10 mouse cellular contexts compared by ENCODE assay signal in the genomic region with DNA sequence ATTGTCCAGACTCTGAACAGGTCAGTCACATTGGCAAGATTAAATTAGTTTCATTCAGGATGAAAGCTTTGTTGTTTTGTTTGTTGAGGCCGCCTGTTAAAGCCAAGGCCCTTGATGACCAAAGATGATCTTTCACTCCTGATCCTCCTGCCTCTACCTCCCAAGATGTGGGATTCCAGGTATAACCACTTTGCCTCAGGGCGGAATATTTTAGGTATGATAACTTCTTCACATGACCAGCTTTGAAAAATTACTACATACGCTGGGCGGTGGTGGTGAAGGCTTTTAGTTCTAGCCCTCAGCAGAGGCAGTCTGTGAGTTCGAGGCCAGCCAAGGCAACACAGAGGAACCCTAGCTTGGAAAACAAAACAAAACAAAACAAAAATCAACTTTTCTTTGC. TPM values are rescaled to one million over a fixed set of nuclear protein-coding genes. Genes with fewer than 3 reads are reported as not detected.
A peak's percentile ranks its signal among the peaks of the same experiment; 100 is the strongest.
DNase-seq lines count a peak whose midpoint lies in the region; ATAC-seq and TF ChIP-seq lines count a peak whose summit lies in the region.
"Had no signal": no experiment of that assay in that cellular context is flagged by ENCODE, and none has a peak within 500 bp of the region (broad histone marks: within the 10 kb centered on the region; RNA-seq: fewer than 3 reads in every experiment).

No protein-coding gene starts in this region.

- H3K4me3 ChIP-seq in left cerebral cortex, adult 2 months: peak overlapping the region; percentile 92
- 0 out of 2 replicates have a peak overlapping the region, but pooled peaks have one; percentile 67 for H3K4me3 ChIP-seq in embryonic facial prominence, embryonic 12.5 days
- H3K4me3 ChIP-seq in intestine, embryonic 14.5 days (ENCODE audit: low read depth, low read length): peak overlapping the region; percentile 70
- no peak overlapping the region for H3K4me3 ChIP-seq in neural tube, embryonic 12.5 days

- no peaks in the 10 kb centered on the region for H3K27me3 ChIP-seq in embryonic facial prominence, embryonic 12.5 days
- no peaks in the 10 kb centered on the region for H3K27me3 ChIP-seq in intestine, embryonic 14.5 days (replicated peaks; ENCODE audit: control insufficient read depth, insufficient read depth, low read length)
- H3K27me3 ChIP-seq in neural tube, embryonic 12.5 days (replicated peaks): no peaks in the 10 kb centered on the region

- peak overlapping the region; percentile 96; the same call in 1 of the 2 replicates for H3K27ac ChIP-seq in left cerebral cortex, adult 2 months
- no peak overlapping the region for H3K27ac ChIP-seq in embryonic facial prominence, embryonic 12.5 days
- no peak overlapping the region for H3K27ac ChIP-seq in intestine, embryonic 14.5 days (ENCODE audit: low read depth)
- no peak overlapping the region for H3K27ac ChIP-seq in neural tube, embryonic 12.5 days

- H3K36me3 ChIP-seq in embryonic facial prominence, embryonic 12.5 days: no peaks in the 10 kb centered on the region
- no peaks in the 10 kb centered on the region for H3K36me3 ChIP-seq in intestine, embryonic 14.5 days (ENCODE audit: control insufficient read depth, insufficient read depth, low read length)
- no peaks in the 10 kb centered on the region for H3K36me3 ChIP-seq in neural tube, embryonic 12.5 days

- H3K9me3 ChIP-seq in embryonic facial prominence, embryonic 12.5 days: no peaks in the 10 kb centered on the region
- no peaks in the 10 kb centered on the region for H3K9me3 ChIP-seq in intestine, embryonic 14.5 days (ENCODE audit: control insufficient read depth, low read length)
- no peaks in the 10 kb centered on the region for H3K9me3 ChIP-seq in neural tube, embryonic 12.5 days

- H3K4me2 ChIP-seq in embryonic facial prominence, embryonic 12.5 days (replicated peaks): peak overlapping the region; percentile 87
- H3K4me2 ChIP-seq in intestine, embryonic 14.5 days (ENCODE audit: low read length): peak overlapping the region; percentile 79
- peak overlapping the region; percentile 94 for H3K4me2 ChIP-seq in neural tube, embryonic 12.5 days (replicated peaks)

- intact Hi-C loops in left cerebral cortex, adult 2 months (cut with DNase I): loop anchor here (2.0 kb wide), 2 partner anchors 20 to 42 kb away; no protein-coding TSS in a partner anchor
- intact Hi-C loops in left cerebral cortex, postnatal 36 days (cut with DNase I): no loop called here
- intact Hi-C loops in left cerebral cortex, postnatal 10 days (cut with DNase I): no loop called here

- 79% methylated on average over 5 of the region's 5 CpGs for WGBS in embryonic facial prominence, embryonic 12.5 days
- WGBS in intestine, embryonic 14.5 days: 81% methylated on average over 5 of the region's 5 CpGs
- 84% methylated on average over 5 of the region's 5 CpGs for WGBS in neural tube, embryonic 12.5 days

- H3K9ac ChIP-seq in embryonic facial prominence, embryonic 12.5 days: no peak overlapping the region
- H3K9ac ChIP-seq in intestine, embryonic 14.5 days (ENCODE audit: low read length): no peak overlapping the region
- no peak overlapping the region for H3K9ac ChIP-seq in neural tube, embryonic 12.5 days

- no peak for TF ChIP-seq CTCF in left cerebral cortex, adult 2 months (IDR thresholded peaks at IDR 0.05)

- ATAC-seq in embryonic facial prominence, embryonic 12.5 days (ENCODE audit: insufficient number of reproducible peaks, insufficient read depth, low FRiP score, low TSS enrichment): no peak
- no peak for ATAC-seq in intestine, embryonic 14.5 days (replicated peaks; ENCODE audit: low FRiP score, low TSS enrichment, low read depth)
- ATAC-seq in neural tube, embryonic 12.5 days (ENCODE audit: low FRiP score, low read depth): no peak

- DNase-seq in left cerebral cortex, adult 2 months (ENCODE audit: extremely low spot score in 1 of 2, low spot score in 2 of 2): no peak
- no peak for DNase-seq in left cerebral cortex, postnatal 36 days (ENCODE audit: low spot score in 2 of 2)
- DNase-seq in intestine, embryonic 14.5 days (ENCODE audit: low spot score): no peak
- DNase-seq in left cerebral cortex, postnatal 10 days (ENCODE audit: extremely low spot score in 1 of 2, low spot score in 2 of 2): no peak
- DNase-seq in adrenal gland, adult 18-20 months (ENCODE audit: low spot score in 2 of 2): no peak
- no peak for DNase-seq in layer of hippocampus, adult 9-10 months (ENCODE audit: low spot score)
- DNase-seq: spleen, adult 18-20 months had no signal

- H3K4me1 ChIP-seq in embryonic facial prominence, embryonic 12.5 days: peaks cover 9% of the 10 kb centered on the region; the same call in 1 of the 2 replicates
- H3K4me1 ChIP-seq in intestine, embryonic 14.5 days (replicated peaks; ENCODE audit: control insufficient read depth, insufficient read depth, low read length): peaks cover 9% of the 10 kb centered on the region
- peaks cover 14% of the 10 kb centered on the region for H3K4me1 ChIP-seq in neural tube, embryonic 12.5 days

RNA-seq across cellular contexts. Expression of a gene that starts 1.3 kb away (rescaled TPM):
- total RNA-seq in left cerebral cortex, adult 2 months (2021): 10 to 100 TPM; 69.0 to 71.9 TPM
- total RNA-seq in left cerebral cortex, postnatal 36 days (2021): 10 to 100 TPM; 64.2 to 67.8 TPM
- 190 and 196 TPM in 2 replicates for polyA plus RNA-seq in embryonic facial prominence, embryonic 12.5 days (2016; fragmentation: Nextera tagmentation; extraction: Ambion mirVana)
- 240 and 277 TPM in 2 replicates for polyA plus RNA-seq in intestine, embryonic 14.5 days (2014; fragmentation: Nextera tagmentation; extraction: Ambion mirVana)
- polyA plus RNA-seq in neural tube, embryonic 12.5 days (2016; fragmentation: Nextera tagmentation; extraction: Ambion mirVana): 124 and 131 TPM in 2 replicates
- total RNA-seq in left cerebral cortex, postnatal 10 days (2021): 10 to 100 TPM; 32.6 to 35.1 TPM
- 100 to 1,000 TPM; 616 to 644 TPM for total RNA-seq in adrenal gland, adult 18-20 months (2021)

RNA-seq across cellular contexts. Expression of a gene that starts 1.3 kb away (rescaled TPM):
- not detected for total RNA-seq in left cerebral cortex, adult 2 months (2021)
- not detected for total RNA-seq in left cerebral cortex, postnatal 36 days (2021)
- 0.96 and 1.0 TPM in 2 replicates for polyA plus RNA-seq in embryonic facial prominence, embryonic 12.5 days (2016; fragmentation: Nextera tagmentation; extraction: Ambion mirVana)
- polyA plus RNA-seq in intestine, embryonic 14.5 days (2014; fragmentation: Nextera tagmentation; extraction: Ambion mirVana): 1.7 and 1.9 TPM in 2 replicates
- polyA plus RNA-seq in neural tube, embryonic 12.5 days (2016; fragmentation: Nextera tagmentation; extraction: Ambion mirVana): 0.22 and 0.45 TPM in 2 replicates
- under 1 TPM in 1 of 2 experiments, not detected in 1; 0.41 TPM for total RNA-seq in left cerebral cortex, postnatal 10 days (2021)
- 1 to 10 TPM in 1 of 2 experiments, not detected in 1; 1.5 TPM for total RNA-seq in adrenal gland, adult 18-20 months (2021)

RNA-seq across cellular contexts. Expression of a gene that starts 47.2 kb away (rescaled TPM):
- 10 to 100 TPM; 35.7 to 44.6 TPM for total RNA-seq in left cerebral cortex, adult 2 months (2021)
- 10 to 100 TPM; 32.8 to 42.1 TPM for total RNA-seq in left cerebral cortex, postnatal 36 days (2021)
- 0.23 and 0.41 TPM in 2 replicates for polyA plus RNA-seq in embryonic facial prominence, embryonic 12.5 days (2016; fragmentation: Nextera tagmentation; extraction: Ambion mirVana)
- 0.16 and 0.20 TPM in 2 replicates for polyA plus RNA-seq in intestine, embryonic 14.5 days (2014; fragmentation: Nextera tagmentation; extraction: Ambion mirVana)
- polyA plus RNA-seq in neural tube, embryonic 12.5 days (2016; fragmentation: Nextera tagmentation; extraction: Ambion mirVana): 0.65 and 0.84 TPM in 2 replicates
- 10 to 100 TPM; 15.9 to 18.8 TPM for total RNA-seq in left cerebral cortex, postnatal 10 days (2021)
- not detected for total RNA-seq in adrenal gland, adult 18-20 months (2021)
- total RNA-seq: liver, adult 2 months had no signal
- polyA plus RNA-seq: liver, adult 2 months had no signal

Comparison
In these comparisons a context has a peak if more than half of its experiments do, and no peak if none do; other contexts are left out.
1. RNA of a gene that starts 1.3 kb away (total RNA-seq): 616 to 644 TPM in adrenal gland, adult 18-20 months; 69.0 to 71.9 TPM in left cerebral cortex, adult 2 months, 64.2 to 67.8 TPM in left cerebral cortex, postnatal 36 days and 32.6 to 35.1 TPM in left cerebral cortex, postnatal 10 days; every median in the first group is over 4 times any median in the second.
2. RNA of a gene that starts 47.2 kb away (total RNA-seq): 35.7 to 44.6 TPM in left cerebral cortex, adult 2 months, 32.8 to 42.1 TPM in left cerebral cortex, postnatal 36 days and 15.9 to 18.8 TPM in left cerebral cortex, postnatal 10 days; not detected in adrenal gland, adult 18-20 months; every median in the first group is over 10 times any median in the second.
3. Peak in every context shown above with its lines, with median percentiles within 50 percentile points of each other: H3K4me2 ChIP-seq.